Mouse (Mus musculus): ENCODE measurements around the gene Aebp2. TPM values are rescaled to one million over a fixed set of nuclear protein-coding genes. Genes with fewer than 3 reads are reported as not detected.
"Not testable (repeated sequence)": the region's sequence is repeated elsewhere in the genome, so short reads cannot be mapped to it uniquely, and the experiment has no call there.

Gene Aebp2
- polyA plus RNA-seq, 1 experiment from 2014 or later = 11.3 TPM

GRCm38 (mm10) chr6:140603228-140603944 lies 19.1 kb upstream of the Aebp2 start:
- 10% methylated on average over 8 of the region's 8 CpGs for WGBS
- peak; percentile 41 for ATAC-seq (ENCODE audit: low FRiP score)

GRCm38 (mm10) chr6:140605173-140605572 lies 17.3 kb upstream of the Aebp2 start:
- H3K9me3 ChIP-seq (ENCODE audit: control insufficient read depth, low read length); H3K9ac ChIP-seq; H3K27me3 ChIP-seq (ENCODE audit: control insufficient read depth, insufficient read depth, low read length); H3K4me3 ChIP-seq (replicated peaks; ENCODE audit: low read length); ATAC-seq (ENCODE audit: low FRiP score); H3K27ac ChIP-seq; H3K4me2 ChIP-seq (replicated peaks); H3K4me1 ChIP-seq (replicated peaks; ENCODE audit: control insufficient read depth, insufficient read depth, low read length); H3K36me3 ChIP-seq (replicated peaks; ENCODE audit: control insufficient read depth, insufficient read depth); DNase-seq (ENCODE audit: low spot score): not testable (repeated sequence)
- WGBS = 85% methylated on average over 5 of the region's 5 CpGs

More at GRCm38 (mm10) chr6:140603228-140603944, 19.1 kb upstream of the Aebp2 start:
- no peak overlapping the region for H3K4me3 ChIP-seq (replicated peaks; ENCODE audit: low read length)
- no peaks in the 10 kb centered on the region for H3K27me3 ChIP-seq (ENCODE audit: control insufficient read depth, insufficient read depth, low read length)
- H3K27ac ChIP-seq = peak overlapping the region; percentile 28; the same call in 1 of the 2 replicates
- H3K9me3 ChIP-seq (ENCODE audit: control insufficient read depth, low read length) = no peaks in the 10 kb centered on the region
- 0 out of 2 replicates have a peak, but pooled peaks cover 5% of the 10 kb centered on the region for H3K36me3 ChIP-seq (replicated peaks; ENCODE audit: control insufficient read depth, insufficient read depth)
- H3K4me2 ChIP-seq (replicated peaks) = no peak overlapping the region
- H3K9ac ChIP-seq = no peak overlapping the region
- H3K4me1 ChIP-seq (replicated peaks; ENCODE audit: control insufficient read depth, insufficient read depth, low read length) = 0 out of 2 replicates have a peak, but pooled peaks cover 5% of the 10 kb centered on the region
- peak; percentile 33 for DNase-seq (ENCODE audit: low spot score)

- no peaks in the 10 kb centered on the region for H3K9me3 ChIP-seq (ENCODE audit: control insufficient read depth, low read length)
- no peak for DNase-seq (ENCODE audit: low spot score)
- no peak overlapping the region for H3K4me3 ChIP-seq (replicated peaks; ENCODE audit: low read length)
- H3K4me1 ChIP-seq (replicated peaks; ENCODE audit: control insufficient read depth, insufficient read depth, low read length) = 0 out of 2 replicates have a peak, but pooled peaks cover 5% of the 10 kb centered on the region
- no peaks in the 10 kb centered on the region for H3K27me3 ChIP-seq (ENCODE audit: control insufficient read depth, insufficient read depth, low read length)
- no peak for ATAC-seq (ENCODE audit: low FRiP score)
- no peak overlapping the region for H3K9ac ChIP-seq
- WGBS = 71% methylated on average over 3 of the region's 3 CpGs
- no peak overlapping the region for H3K27ac ChIP-seq
- H3K4me2 ChIP-seq (replicated peaks) = no peak overlapping the region
- H3K36me3 ChIP-seq (replicated peaks; ENCODE audit: control insufficient read depth, insufficient read depth) = no peaks in the 10 kb centered on the region
Observed at GRCm38 (mm10) chr6:140605732-140606131, 16.7 kb upstream of the Aebp2 start.

DNA sequence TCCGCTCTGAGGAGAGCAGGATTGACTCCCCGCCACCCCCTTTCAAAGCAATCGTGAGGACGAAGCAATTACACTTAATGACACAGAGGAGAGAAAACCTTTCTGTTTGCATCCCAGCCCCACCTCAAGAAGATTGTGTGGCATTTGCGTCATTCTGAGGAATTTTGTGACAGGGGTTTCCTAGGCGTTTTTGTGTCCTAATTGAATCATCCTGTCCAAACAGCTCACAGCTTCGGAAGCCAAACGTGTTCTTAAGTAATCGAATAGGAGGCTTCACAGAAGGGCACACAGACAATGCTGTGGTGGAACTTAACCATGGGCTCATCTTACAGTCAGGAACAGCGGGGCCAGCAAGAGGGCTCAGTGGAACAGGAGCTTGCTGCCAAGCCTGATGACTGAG lies 15.9 kb upstream of the Aebp2 start:
- DNase-seq (ENCODE audit: low spot score) (no peak), ATAC-seq (ENCODE audit: low FRiP score) (no peak)
- H3K9me3 ChIP-seq (ENCODE audit: control insufficient read depth, low read length) = no peaks in the 10 kb centered on the region
- 0 out of 2 replicates have a peak, but pooled peaks cover 5% of the 10 kb centered on the region for H3K4me1 ChIP-seq (replicated peaks; ENCODE audit: control insufficient read depth, insufficient read depth, low read length)
- H3K4me2 ChIP-seq (replicated peaks) = no peak overlapping the region
- H3K27me3 ChIP-seq (ENCODE audit: control insufficient read depth, insufficient read depth, low read length) = no peaks in the 10 kb centered on the region
- 70% methylated on average over 10 of the region's 10 CpGs for WGBS
- no peaks in the 10 kb centered on the region for H3K36me3 ChIP-seq (replicated peaks; ENCODE audit: control insufficient read depth, insufficient read depth)
- no peak overlapping the region for H3K9ac ChIP-seq
- H3K4me3 ChIP-seq (replicated peaks; ENCODE audit: low read length) = no peak overlapping the region
- no peak overlapping the region for H3K27ac ChIP-seq

GRCm38 (mm10) chr6:140608666-140609065 lies 13.8 kb upstream of the Aebp2 start:
- Histone ChIP-seq H3K9ac (no peak overlapping the region), H3K27me3 (ENCODE audit: control insufficient read depth, insufficient read depth, low read length) (no peaks in the 10 kb centered on the region), H3K27ac (no peak overlapping the region), H3K4me2 (replicated peaks) (no peak overlapping the region), H3K4me1 (replicated peaks; ENCODE audit: control insufficient read depth, insufficient read depth, low read length) (no peaks in the 10 kb centered on the region), H3K36me3 (replicated peaks; ENCODE audit: control insufficient read depth, insufficient read depth) (no peaks in the 10 kb centered on the region), H3K4me3 (replicated peaks; ENCODE audit: low read length) (no peak overlapping the region), H3K9me3 (ENCODE audit: control insufficient read depth, low read length) (no peaks in the 10 kb centered on the region)
- no peak for ATAC-seq (ENCODE audit: low FRiP score)
- 93% methylated on average over 6 of the region's 6 CpGs for WGBS
- DNase-seq (ENCODE audit: low spot score) = no peak

DNA sequence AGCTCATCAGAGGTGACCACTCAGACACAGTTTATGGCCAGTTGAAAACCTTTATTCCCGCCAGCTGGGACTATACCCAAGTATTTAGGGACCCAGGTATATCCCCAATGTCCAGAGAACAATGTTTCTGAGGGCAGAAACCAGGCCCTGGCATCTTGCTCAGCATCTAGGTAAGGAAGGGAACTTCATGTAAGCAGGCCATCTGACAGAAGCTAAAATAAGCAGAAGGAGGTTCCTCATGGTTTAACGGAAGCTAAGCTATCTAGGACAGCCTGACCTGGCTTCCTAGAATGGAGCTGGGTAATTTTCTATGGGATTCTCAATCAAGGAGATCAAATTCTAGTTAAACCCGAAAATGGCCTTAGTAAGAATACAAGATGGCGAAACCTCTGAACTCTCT lies 12.9 kb upstream of the Aebp2 start:
- no peak for DNase-seq (ENCODE audit: low spot score)
- Histone ChIP-seq H3K27ac (no peak overlapping the region), H3K27me3 (ENCODE audit: control insufficient read depth, insufficient read depth, low read length) (no peaks in the 10 kb centered on the region), H3K9ac (no peak overlapping the region), H3K4me2 (replicated peaks) (no peak overlapping the region), H3K4me1 (replicated peaks; ENCODE audit: control insufficient read depth, insufficient read depth, low read length) (no peaks in the 10 kb centered on the region), H3K36me3 (replicated peaks; ENCODE audit: control insufficient read depth, insufficient read depth) (no peaks in the 10 kb centered on the region), H3K9me3 (ENCODE audit: control insufficient read depth, low read length) (no peaks in the 10 kb centered on the region), H3K4me3 (replicated peaks; ENCODE audit: low read length) (no peak overlapping the region)
- ATAC-seq (ENCODE audit: low FRiP score) = no peak
- 90% methylated on average over 4 of the region's 4 CpGs for WGBS

DNA sequence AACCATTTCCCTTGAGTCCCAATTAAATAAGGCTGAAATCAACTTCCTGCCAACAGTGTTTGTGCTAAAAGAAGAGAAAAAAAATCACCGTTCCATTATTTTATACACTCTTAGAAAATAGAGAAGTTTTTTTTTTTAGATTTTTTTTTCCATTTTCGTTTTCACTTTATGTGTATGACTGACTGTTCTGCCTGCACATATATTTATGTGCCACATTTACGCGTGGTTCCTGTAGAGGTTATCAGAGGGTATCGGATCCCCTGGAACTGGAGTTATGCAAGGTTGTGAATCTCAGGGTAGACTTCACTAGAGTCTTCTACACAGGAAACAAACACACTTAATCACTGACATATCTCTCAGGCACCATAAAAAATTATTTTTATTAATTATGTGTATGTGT lies 12.3 kb upstream of the Aebp2 start:
- no peaks in the 10 kb centered on the region for H3K9me3 ChIP-seq (ENCODE audit: control insufficient read depth, low read length)
- H3K36me3 ChIP-seq (replicated peaks; ENCODE audit: control insufficient read depth, insufficient read depth) = no peaks in the 10 kb centered on the region
- ATAC-seq (ENCODE audit: low FRiP score) = no peak
- no peaks in the 10 kb centered on the region for H3K27me3 ChIP-seq (ENCODE audit: control insufficient read depth, insufficient read depth, low read length)
- no peak overlapping the region for H3K9ac ChIP-seq
- no peak overlapping the region for H3K4me2 ChIP-seq (replicated peaks)
- DNase-seq (ENCODE audit: low spot score) = no peak
- H3K4me3 ChIP-seq (replicated peaks; ENCODE audit: low read length) = no peak overlapping the region
- no peak overlapping the region for H3K27ac ChIP-seq
- WGBS = 92% methylated on average over 5 of the region's 5 CpGs
- H3K4me1 ChIP-seq (replicated peaks; ENCODE audit: control insufficient read depth, insufficient read depth, low read length) = no peaks in the 10 kb centered on the region

DNA sequence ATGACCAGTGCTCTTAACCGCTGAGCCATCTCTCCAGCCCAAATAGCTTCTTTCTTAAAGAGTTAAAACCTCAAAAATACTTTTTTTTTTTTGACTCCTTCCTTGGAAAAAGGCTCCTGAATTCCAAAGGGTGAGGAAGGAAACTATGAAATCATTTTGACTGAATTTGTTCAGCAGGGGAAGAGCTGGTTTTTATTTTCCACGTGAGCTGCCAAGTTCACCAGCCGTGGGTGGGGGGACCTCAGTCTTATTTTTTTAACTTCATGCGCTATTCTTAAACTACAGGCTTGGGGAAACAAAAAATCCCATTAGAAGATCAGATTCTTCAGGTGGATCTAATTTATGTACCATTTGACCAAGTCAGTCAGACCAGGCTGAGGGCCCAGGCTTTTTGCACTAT lies 11.2 kb upstream of the Aebp2 start:
- no peak overlapping the region for H3K4me3 ChIP-seq (replicated peaks; ENCODE audit: low read length)
- WGBS = 86% methylated on average over 4 of the region's 4 CpGs
- H3K4me2 ChIP-seq (replicated peaks) = no peak overlapping the region
- DNase-seq (ENCODE audit: low spot score) = no peak
- no peaks in the 10 kb centered on the region for H3K36me3 ChIP-seq (replicated peaks; ENCODE audit: control insufficient read depth, insufficient read depth)
- no peaks in the 10 kb centered on the region for H3K4me1 ChIP-seq (replicated peaks; ENCODE audit: control insufficient read depth, insufficient read depth, low read length)
- H3K9me3 ChIP-seq (ENCODE audit: control insufficient read depth, low read length) = no peaks in the 10 kb centered on the region
- H3K27me3 ChIP-seq (ENCODE audit: control insufficient read depth, insufficient read depth, low read length) = no peaks in the 10 kb centered on the region
- no peak overlapping the region for H3K9ac ChIP-seq
- no peak overlapping the region for H3K27ac ChIP-seq
- ATAC-seq (ENCODE audit: low FRiP score) = no peak

- 74% methylated on average over 13 of the region's 13 CpGs for WGBS
- no peak for ATAC-seq (ENCODE audit: low FRiP score)
- H3K27me3 ChIP-seq (ENCODE audit: control insufficient read depth, insufficient read depth, low read length) = no peaks in the 10 kb centered on the region
- DNase-seq (ENCODE audit: low spot score) = no peak
- no peak overlapping the region for H3K4me3 ChIP-seq (replicated peaks; ENCODE audit: low read length)
- no peaks in the 10 kb centered on the region for H3K36me3 ChIP-seq (replicated peaks; ENCODE audit: control insufficient read depth, insufficient read depth)
- H3K27ac ChIP-seq = no peak overlapping the region
- no peaks in the 10 kb centered on the region for H3K9me3 ChIP-seq (ENCODE audit: control insufficient read depth, low read length)
- H3K9ac ChIP-seq = no peak overlapping the region
- H3K4me2 ChIP-seq (replicated peaks) = no peak overlapping the region
- H3K4me1 ChIP-seq (replicated peaks; ENCODE audit: control insufficient read depth, insufficient read depth, low read length) = no peaks in the 10 kb centered on the region
Observed at GRCm38 (mm10) chr6:140611893-140612473, 10.5 kb upstream of the Aebp2 start.

Measured in hindbrain, embryonic 14.5 days (tissue).